Mouse (Mus musculus): ENCODE measurements around the gene Ccdc87. TPM values are rescaled to one million over a fixed set of nuclear protein-coding genes. Genes with fewer than 3 reads are reported as not detected.

The Ccdc87 gene
- 0.18 and 0.24 TPM in 2 replicates for polyA plus RNA-seq (2016; fragmentation: Nextera tagmentation; extraction: Ambion mirVana)

DNA sequence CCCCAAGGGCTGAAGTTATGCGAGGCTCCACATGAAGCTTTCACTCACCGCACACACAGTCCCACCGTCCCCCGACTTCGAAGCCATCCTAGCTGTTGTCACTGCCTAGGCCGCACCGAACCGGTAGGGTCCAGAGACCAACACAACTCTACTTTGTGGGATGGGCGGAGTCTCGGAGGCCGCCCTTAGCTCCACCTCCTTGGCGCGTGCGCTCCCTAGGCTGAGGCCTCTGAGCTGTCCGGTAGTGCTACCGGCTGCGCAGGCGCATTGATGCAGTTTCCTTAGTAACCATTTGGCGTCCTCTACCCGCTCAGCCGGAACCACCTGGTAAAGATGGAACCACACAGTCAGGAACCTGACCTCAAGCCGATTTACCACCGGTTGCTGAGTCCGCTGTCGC is at the start of gene Ccdc87, which contains the start of gene Ccs:
Gene Ccdc87 (plus strand): TSS at position 218 of the 400 bp plus-strand sequence.
Gene Ccs (minus strand): TSS at position 184 of the 400 bp plus-strand sequence.
- Histone ChIP-seq H3K4me3 (peak within 1 kb of the TSS; percentile 66), H3K4me2 (replicated peaks) (peak within 1 kb of the TSS; percentile 92), H3K9me3 (no peaks in the 10 kb centered on the region), H3K36me3 (no peaks in the 10 kb centered on the region), H3K4me1 (peaks cover 14% of the 10 kb centered on the region), H3K9ac (peak within 1 kb of the TSS; percentile 77), H3K27me3 (peaks cover 26% of the 10 kb centered on the region), H3K27ac (no peak within 1 kb of the TSS)
- peak; percentile 99 for ATAC-seq (ENCODE audit: insufficient number of reproducible peaks, insufficient read depth, low FRiP score, low TSS enrichment)
- under 1% methylated on average over 25 of the region's 25 CpGs for WGBS

- H3K4me1 ChIP-seq, result peaks cover 34% of the 10 kb centered on the region
- H3K36me3 ChIP-seq, result peaks cover 44% of the 10 kb centered on the region
- H3K4me2 ChIP-seq (replicated peaks), result peak overlapping the region; percentile 76
- peak overlapping the region; percentile 72 for H3K27ac ChIP-seq
- peak; percentile 17; the same call in 1 of the 2 replicates for ATAC-seq (ENCODE audit: insufficient number of reproducible peaks, insufficient read depth, low FRiP score, low TSS enrichment)
- H3K27me3 ChIP-seq, result no peaks in the 10 kb centered on the region
- H3K9ac ChIP-seq, result peak overlapping the region; percentile 48
- H3K4me3 ChIP-seq, result peak overlapping the region; percentile 72
- under 1% methylated on average over 16 of the region's 16 CpGs for WGBS
- H3K9me3 ChIP-seq, result no peaks in the 10 kb centered on the region
Measured at GRCm38 (mm10) chr19:4793281-4793830, 45.8 kb upstream of the Ccdc87 start.

- Histone ChIP-seq H3K27ac (peak within 1 kb of the TSS; percentile 72), H3K9me3 (no peaks in the 10 kb centered on the region), H3K4me3 (peak within 1 kb of the TSS; percentile 72), H3K4me2 (replicated peaks) (peak within 1 kb of the TSS; percentile 76), H3K27me3 (no peaks in the 10 kb centered on the region), H3K4me1 (peaks cover 34% of the 10 kb centered on the region), H3K36me3 (peaks cover 48% of the 10 kb centered on the region), H3K9ac (peak within 1 kb of the TSS; percentile 48)
- under 1% methylated on average over 31 of the region's 31 CpGs for WGBS
- ATAC-seq (ENCODE audit: insufficient number of reproducible peaks, insufficient read depth, low FRiP score, low TSS enrichment), result peak; percentile 97
Measured at GRCm38 (mm10) chr19:4793831-4794422, 45.2 kb upstream of the Ccdc87 start, which contains the start of gene Rbm4. Rbm4 (minus strand) TSS chr19:4793901.

DNA sequence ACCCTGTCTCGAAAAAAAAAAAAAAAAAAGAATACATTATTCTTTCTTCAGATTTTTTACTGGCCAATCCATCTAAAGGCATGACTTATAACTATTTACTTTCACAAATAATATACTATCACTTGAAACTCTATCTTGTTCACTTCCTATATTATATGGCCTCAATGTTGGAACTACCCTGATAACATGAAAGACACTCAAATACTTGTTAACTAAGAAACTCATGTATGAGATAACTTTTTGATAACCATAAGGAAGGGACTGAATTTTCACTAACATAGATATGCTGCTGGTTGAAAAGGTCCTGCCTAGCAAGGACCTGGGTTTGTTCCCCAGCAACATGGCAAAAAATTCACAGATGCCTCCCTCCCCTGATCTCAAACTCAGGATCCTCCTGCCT is 43.2 kb upstream of the Ccdc87 start:
- 88% methylated on average over 1 of the region's 1 CpGs for WGBS
- H3K27ac ChIP-seq, result no peak overlapping the region
- no peak overlapping the region for H3K9ac ChIP-seq
- H3K9me3 ChIP-seq, result no peaks in the 10 kb centered on the region
- peaks cover 51% of the 10 kb centered on the region for H3K36me3 ChIP-seq
- H3K4me1 ChIP-seq, result peaks cover 20% of the 10 kb centered on the region
- no peak for ATAC-seq (ENCODE audit: insufficient number of reproducible peaks, insufficient read depth, low FRiP score, low TSS enrichment)
- H3K4me2 ChIP-seq (replicated peaks), result no peak overlapping the region
- no peaks in the 10 kb centered on the region for H3K27me3 ChIP-seq
- no peak overlapping the region for H3K4me3 ChIP-seq

- Histone ChIP-seq H3K27me3 (no peaks in the 10 kb centered on the region), H3K4me1 (peaks cover 8% of the 10 kb centered on the region), H3K27ac (no peak overlapping the region), H3K4me2 (replicated peaks) (no peak overlapping the region), H3K36me3 (peaks cover 58% of the 10 kb centered on the region), H3K4me3 (no peak overlapping the region), H3K9ac (no peak overlapping the region), H3K9me3 (no peaks in the 10 kb centered on the region)
- WGBS, result 90% methylated on average over 2 of the region's 2 CpGs
- ATAC-seq (ENCODE audit: insufficient number of reproducible peaks, insufficient read depth, low FRiP score, low TSS enrichment), result no peak
Measured at GRCm38 (mm10) chr19:4797846-4798245, 41.3 kb upstream of the Ccdc87 start.

GRCm38 (mm10) chr19:4799083-4799482 is 40.1 kb upstream of the Ccdc87 start:
- Histone ChIP-seq H3K4me3 (no peak overlapping the region), H3K4me2 (replicated peaks) (no peak overlapping the region), H3K36me3 (peaks cover 70% of the 10 kb centered on the region), H3K27ac (no peak overlapping the region), H3K9me3 (no peaks in the 10 kb centered on the region), H3K4me1 (peaks cover 8% of the 10 kb centered on the region), H3K27me3 (no peaks in the 10 kb centered on the region), H3K9ac (no peak overlapping the region)
- ATAC-seq (ENCODE audit: insufficient number of reproducible peaks, insufficient read depth, low FRiP score, low TSS enrichment), result no peak
- WGBS, result 94% methylated on average over 5 of the region's 5 CpGs

- H3K4me1 ChIP-seq, result peaks cover 5% of the 10 kb centered on the region; the same call in 1 of the 2 replicates
- 0 out of 2 replicates have a peak, but pooled peaks have one; percentile 47 for ATAC-seq (ENCODE audit: insufficient number of reproducible peaks, insufficient read depth, low FRiP score, low TSS enrichment)
- H3K9me3 ChIP-seq, result no peaks in the 10 kb centered on the region
- H3K4me3 ChIP-seq, result no peak overlapping the region
- WGBS, result 92% methylated on average over 7 of the region's 7 CpGs
- no peak overlapping the region for H3K9ac ChIP-seq
- H3K27ac ChIP-seq, result no peak overlapping the region
- no peaks in the 10 kb centered on the region for H3K27me3 ChIP-seq
- peaks cover 63% of the 10 kb centered on the region for H3K36me3 ChIP-seq
- H3K4me2 ChIP-seq (replicated peaks), result no peak overlapping the region
Measured at GRCm38 (mm10) chr19:4802691-4803091, 36.5 kb upstream of the Ccdc87 start.

- H3K36me3 ChIP-seq, result peaks cover 58% of the 10 kb centered on the region
- H3K27ac ChIP-seq, result no peak overlapping the region
- no peaks in the 10 kb centered on the region for H3K27me3 ChIP-seq
- no peak overlapping the region for H3K4me2 ChIP-seq (replicated peaks)
- peaks cover 11% of the 10 kb centered on the region for H3K4me1 ChIP-seq
- no peaks in the 10 kb centered on the region for H3K9me3 ChIP-seq
- WGBS, result 84% methylated on average over 10 of the region's 10 CpGs
- peak; percentile 56; the same call in 1 of the 2 replicates for ATAC-seq (ENCODE audit: insufficient number of reproducible peaks, insufficient read depth, low FRiP score, low TSS enrichment)
- no peak overlapping the region for H3K4me3 ChIP-seq
- H3K9ac ChIP-seq, result no peak overlapping the region
Measured at GRCm38 (mm10) chr19:4803283-4803682, 35.9 kb upstream of the Ccdc87 start.

- H3K9me3 ChIP-seq, result no peaks in the 10 kb centered on the region
- no peak overlapping the region for H3K27ac ChIP-seq
- H3K4me1 ChIP-seq, result peaks cover 28% of the 10 kb centered on the region
- H3K36me3 ChIP-seq, result no peaks in the 10 kb centered on the region
- peak overlapping the region; percentile 89 for H3K4me2 ChIP-seq (replicated peaks)
- no peak for ATAC-seq (ENCODE audit: insufficient number of reproducible peaks, insufficient read depth, low FRiP score, low TSS enrichment)
- H3K9ac ChIP-seq, result peak overlapping the region; percentile 80
- H3K27me3 ChIP-seq, result no peaks in the 10 kb centered on the region
- H3K4me3 ChIP-seq, result peak overlapping the region; percentile 92
- WGBS, result 0% methylated on average over 14 of the region's 14 CpGs
Measured at GRCm38 (mm10) chr19:4810309-4810708, 28.9 kb upstream of the Ccdc87 start.

DNA sequence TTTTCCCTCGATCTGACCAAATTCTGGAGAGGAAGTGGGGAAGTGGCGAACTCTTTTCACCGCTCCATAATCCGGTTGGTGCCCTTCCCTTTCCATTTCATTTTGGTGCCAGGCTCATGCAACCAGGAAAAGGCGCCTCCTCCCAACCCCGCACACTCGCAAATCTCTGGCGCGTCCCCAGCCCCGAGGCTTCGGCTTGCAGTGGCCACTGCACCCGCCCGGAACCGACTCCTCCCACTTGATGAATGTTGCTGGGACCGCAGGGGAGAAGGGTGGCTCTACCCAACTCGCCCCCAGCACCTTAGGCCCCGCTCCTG is 28.5 kb upstream of the Ccdc87 start:
- no peaks in the 10 kb centered on the region for H3K27me3 ChIP-seq
- H3K9me3 ChIP-seq, result no peaks in the 10 kb centered on the region
- under 1% methylated on average over 17 of the region's 17 CpGs for WGBS
- ATAC-seq (ENCODE audit: insufficient number of reproducible peaks, insufficient read depth, low FRiP score, low TSS enrichment), result no peak; the same call in 1 of the 2 replicates
- H3K36me3 ChIP-seq, result no peaks in the 10 kb centered on the region
- peak overlapping the region; percentile 92 for H3K4me3 ChIP-seq
- H3K4me2 ChIP-seq (replicated peaks), result peak overlapping the region; percentile 89
- peak overlapping the region; percentile 80 for H3K9ac ChIP-seq
- peak overlapping the region; percentile 94 for H3K27ac ChIP-seq
- peaks cover 27% of the 10 kb centered on the region for H3K4me1 ChIP-seq

GRCm38 (mm10) chr19:4811063-4811908 is 27.9 kb upstream of the Ccdc87 start, which contains the start of the genes Gm21992 and Rbm14:
Gm21992 (minus strand) TSS chr19:4811612.
Rbm14 (minus strand) TSS chr19:4811634.
- peak; percentile 98 for ATAC-seq (ENCODE audit: insufficient number of reproducible peaks, insufficient read depth, low FRiP score, low TSS enrichment)
- no peaks in the 10 kb centered on the region for H3K27me3 ChIP-seq
- H3K27ac ChIP-seq, result peak within 1 kb of the TSS; percentile 94
- no peaks in the 10 kb centered on the region for H3K9me3 ChIP-seq
- peak within 1 kb of the TSS; percentile 80 for H3K9ac ChIP-seq
- H3K4me3 ChIP-seq, result peak within 1 kb of the TSS; percentile 92
- no peaks in the 10 kb centered on the region for H3K36me3 ChIP-seq
- WGBS, result under 1% methylated on average over 83 of the region's 83 CpGs
- peaks cover 25% of the 10 kb centered on the region for H3K4me1 ChIP-seq
- H3K4me2 ChIP-seq (replicated peaks), result peak within 1 kb of the TSS; percentile 89
